Mouse (Mus musculus): ENCODE data around the gene Pdzd2. TPM values are rescaled to one million over a fixed set of nuclear protein-coding genes. Genes with fewer than 3 reads are reported as not detected.
A peak's percentile ranks its signal among the peaks of the same experiment; 100 is the strongest.

Gene Pdzd2
- polyA plus RNA-seq, 1 experiment from 2014 or later = 6.3 TPM

- no peak for DNase-seq (ENCODE audit: low spot score)
These were observed 251.4 kb downstream of the Pdzd2 start for GRCm38 (mm10) chr15:12488316-12488715.

DNA sequence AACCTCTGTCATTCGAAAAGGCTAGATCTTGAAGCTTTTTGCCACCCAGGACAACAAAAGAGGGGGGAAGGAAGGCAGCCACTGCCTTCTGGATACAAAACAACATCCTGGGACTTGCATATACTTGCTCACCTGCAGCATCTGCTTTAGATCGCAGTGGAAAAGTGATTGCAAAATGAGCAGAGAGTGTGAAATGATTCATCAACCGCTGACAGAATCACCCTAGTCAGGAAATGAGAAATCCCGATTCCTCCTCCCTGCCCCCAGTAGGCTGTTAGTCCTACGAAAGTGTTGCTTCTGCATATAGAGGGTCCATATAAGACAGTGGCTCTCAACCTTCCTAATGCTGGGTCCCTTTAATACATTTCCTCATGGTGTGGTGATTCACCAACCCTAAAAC is 258.5 kb downstream of the Pdzd2 start:
- no peak for DNase-seq (ENCODE audit: low spot score)

- DNase-seq (ENCODE audit: low spot score) = no peak
These were observed 259.4 kb downstream of the Pdzd2 start for GRCm38 (mm10) chr15:12480369-12480768.

DNA sequence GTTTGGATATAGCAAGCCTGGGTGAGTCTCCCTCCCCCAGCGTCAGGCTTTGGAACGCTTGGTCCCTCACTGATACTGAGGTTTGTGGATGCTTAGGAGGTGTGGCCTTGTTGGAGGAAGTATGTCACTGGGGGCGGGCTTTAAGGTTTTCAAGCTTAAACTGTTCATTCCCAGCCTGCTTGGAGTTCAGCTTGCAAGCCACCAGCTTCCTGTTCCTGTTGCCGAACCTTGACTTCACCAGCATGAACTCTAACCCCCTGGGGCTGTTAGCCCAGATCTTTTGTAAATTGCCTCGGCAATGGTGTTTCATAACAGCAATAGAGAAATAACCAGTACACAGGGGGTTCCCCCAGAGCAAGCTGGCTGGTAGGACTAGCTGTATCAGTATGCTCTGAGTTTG is 260.4 kb downstream of the Pdzd2 start:
- peak; percentile 48 for DNase-seq (ENCODE audit: low spot score)

DNA sequence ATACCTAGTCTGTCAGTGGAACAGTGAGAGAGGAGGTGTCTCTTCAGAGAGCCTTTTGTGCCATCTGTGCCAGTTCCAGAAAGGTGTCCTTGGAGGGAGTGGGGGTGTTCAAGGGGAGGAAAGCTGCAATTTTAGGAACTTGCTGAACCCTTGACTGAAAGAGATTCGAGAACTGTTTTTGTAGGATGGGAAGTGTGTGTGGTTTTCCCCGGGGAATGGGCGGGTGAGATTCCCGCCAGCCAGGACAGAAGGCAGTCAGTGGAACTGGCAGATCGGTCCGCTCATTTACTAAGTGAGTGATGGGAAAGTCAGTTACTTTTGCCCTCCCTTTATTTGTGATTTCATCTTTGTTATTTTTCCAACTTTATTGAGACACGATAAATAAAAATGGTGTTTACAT is 266.1 kb downstream of the Pdzd2 start:
- DNase-seq (ENCODE audit: low spot score) = no peak

DNA sequence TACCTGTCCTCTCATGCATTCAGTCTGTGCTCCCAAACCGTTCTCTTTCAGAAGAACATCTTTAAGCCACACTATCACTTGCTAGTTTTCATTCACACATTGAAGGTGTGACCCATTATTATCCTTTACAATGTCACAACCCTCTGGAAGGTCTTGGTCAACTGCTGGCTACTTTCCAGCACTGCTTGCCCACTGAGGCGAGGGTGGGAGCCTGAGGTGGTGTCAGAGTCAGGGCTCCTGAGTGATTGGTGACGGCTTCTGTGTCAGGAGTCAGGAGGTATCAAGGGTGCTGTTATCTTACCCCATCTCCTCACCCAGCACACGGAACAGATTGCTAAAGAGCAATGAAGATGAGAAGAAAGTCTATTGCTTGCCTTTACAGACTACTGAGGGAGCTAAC is 267.1 kb downstream of the Pdzd2 start:
- no peak for DNase-seq (ENCODE audit: low spot score)

GRCm38 (mm10) chr15:12470900-12471838 is 268.6 kb downstream of the Pdzd2 start:
- DNase-seq (ENCODE audit: low spot score) = no peak

DNA sequence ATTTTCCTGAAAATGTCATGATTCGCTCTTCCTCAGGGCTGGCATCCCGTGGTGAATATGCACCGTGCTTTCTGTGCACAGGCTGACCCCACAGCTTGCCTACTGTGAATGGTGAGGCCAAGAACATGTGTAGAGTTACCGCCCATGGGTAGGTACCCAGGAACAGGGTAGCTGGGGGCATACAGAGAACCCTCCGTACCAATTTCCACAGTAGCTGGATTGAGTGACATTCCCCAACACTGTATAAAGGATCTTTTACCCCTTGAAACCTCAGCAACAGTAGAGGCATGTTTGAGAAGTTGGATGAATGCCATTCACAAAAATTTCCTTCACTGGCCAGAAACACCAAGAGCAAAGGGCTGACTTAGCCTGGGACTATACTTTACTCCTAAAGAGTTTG is 271.1 kb downstream of the Pdzd2 start:
- no peak for DNase-seq (ENCODE audit: low spot score)

DNA sequence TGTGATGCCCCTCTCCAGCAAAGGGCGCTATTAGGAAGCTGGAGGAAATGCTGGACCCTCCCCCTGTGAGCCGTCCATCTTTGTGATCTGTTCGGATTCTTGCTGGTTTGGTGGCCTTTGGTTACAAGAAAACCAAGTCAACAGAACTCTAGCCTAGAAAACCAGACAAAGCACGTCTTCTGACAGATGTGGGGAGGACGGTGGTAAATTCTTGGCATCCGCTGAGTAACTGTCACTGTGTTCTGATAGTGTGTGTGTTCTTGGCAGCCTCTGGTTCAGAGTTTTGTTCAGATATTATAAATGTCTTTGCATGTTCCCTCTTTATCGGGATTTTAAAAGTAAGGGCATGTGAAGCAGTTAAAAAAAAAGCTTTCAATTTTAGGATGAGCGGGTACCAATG is 274.0 kb downstream of the Pdzd2 start:
- peak; percentile 44 for DNase-seq (ENCODE audit: low spot score)

DNA sequence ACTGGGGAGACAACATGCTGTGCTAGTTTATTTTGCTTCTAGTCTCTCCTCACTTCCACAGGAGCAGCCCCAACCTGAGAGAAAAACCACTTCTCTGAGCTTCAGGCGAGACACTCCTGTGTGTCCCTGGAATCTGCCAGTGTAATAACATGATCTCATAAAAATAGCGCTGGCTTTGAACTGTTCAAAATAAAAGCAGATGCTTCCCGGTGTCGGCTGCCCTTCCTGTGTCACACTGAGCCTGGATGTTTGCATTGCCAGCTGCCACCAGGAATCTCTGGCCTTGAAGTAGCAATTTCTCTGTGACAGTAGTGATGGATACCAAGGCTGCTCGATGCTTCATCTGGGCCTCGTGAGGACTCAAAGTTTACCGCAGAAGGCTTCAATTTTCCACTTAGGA is 282.9 kb downstream of the Pdzd2 start:
- DNase-seq (ENCODE audit: low spot score) = no peak

GRCm38 (mm10) chr15:12453343-12453742 is 286.4 kb downstream of the Pdzd2 start:
- DNase-seq (ENCODE audit: low spot score) = no peak

- peak; percentile 25 for DNase-seq (ENCODE audit: low spot score)
These were observed 287.4 kb downstream of the Pdzd2 start for GRCm38 (mm10) chr15:12452141-12452995.

- DNase-seq (ENCODE audit: low spot score) = no peak
These were observed 288.3 kb downstream of the Pdzd2 start for GRCm38 (mm10) chr15:12451448-12451847.

- no peak for DNase-seq (ENCODE audit: low spot score)
These were observed 288.9 kb downstream of the Pdzd2 start for GRCm38 (mm10) chr15:12450790-12451189.

GRCm38 (mm10) chr15:12449321-12449720 is 290.4 kb downstream of the Pdzd2 start:
- DNase-seq (ENCODE audit: low spot score) = no peak

DNA sequence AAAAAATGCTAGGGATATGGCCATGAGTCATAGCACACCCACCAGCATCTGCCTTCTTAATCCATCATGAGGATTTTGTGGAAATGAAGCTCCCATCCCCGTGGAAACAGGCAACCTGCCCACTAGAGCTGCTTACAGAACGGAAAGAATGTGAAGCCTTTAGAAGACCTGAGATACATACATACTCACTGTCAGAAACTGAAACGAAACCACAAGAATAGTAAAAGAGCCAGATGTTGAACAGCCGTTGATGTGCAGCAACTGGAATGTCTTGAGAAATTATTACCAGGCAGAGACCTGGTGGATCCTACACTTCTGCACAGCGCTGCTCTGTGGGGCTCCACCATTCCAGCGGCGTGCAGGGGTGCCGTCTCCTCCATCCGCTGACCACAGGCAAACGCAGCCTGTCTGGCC is 292.7 kb downstream of the Pdzd2 start:
- DNase-seq (ENCODE audit: low spot score) = peak; percentile 52

GRCm38 (mm10) chr15:12444551-12444950 is 295.2 kb downstream of the Pdzd2 start:
- no peak for DNase-seq (ENCODE audit: low spot score)

DNA sequence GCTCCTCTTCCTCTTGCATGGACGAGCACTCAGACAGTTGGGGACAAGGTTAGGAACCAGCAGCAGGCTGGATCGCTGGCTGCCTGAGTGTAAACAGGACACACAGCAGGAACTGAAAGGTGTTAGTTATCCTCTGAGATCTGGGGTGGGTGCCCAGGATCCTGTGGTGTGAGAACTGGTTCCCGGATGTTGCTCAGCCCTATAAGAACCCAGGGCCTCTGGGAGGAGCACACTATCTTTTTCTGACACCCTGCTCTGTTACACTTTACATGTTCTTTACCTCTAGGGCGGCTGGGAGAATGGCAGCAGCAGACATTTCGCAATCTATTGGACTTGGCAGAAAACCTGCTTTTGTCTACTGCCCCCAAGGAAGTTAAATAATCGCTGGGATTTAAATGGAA is 300.4 kb downstream of the Pdzd2 start:
- peak; percentile 68 for DNase-seq (ENCODE audit: low spot score)

DNA sequence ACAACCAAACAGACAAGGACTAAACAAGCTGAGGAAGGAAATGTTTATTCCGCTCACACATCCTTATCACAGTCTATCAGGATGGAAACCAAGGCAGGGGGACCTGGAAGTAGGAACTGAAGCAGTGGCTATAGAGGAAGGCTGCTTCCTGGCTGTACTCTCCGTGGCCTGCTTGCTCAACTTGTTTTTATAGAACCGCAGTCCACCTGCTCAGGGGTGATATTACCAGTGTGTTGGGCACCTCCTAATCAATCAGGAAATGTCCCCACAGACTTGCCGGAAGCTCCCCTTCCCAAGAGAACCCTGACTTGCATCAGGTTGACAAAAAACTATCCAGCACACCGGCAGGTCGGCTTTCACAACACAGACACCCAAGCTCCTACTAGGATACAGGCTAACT is 301.0 kb downstream of the Pdzd2 start:
- DNase-seq (ENCODE audit: low spot score) = no peak

DNA sequence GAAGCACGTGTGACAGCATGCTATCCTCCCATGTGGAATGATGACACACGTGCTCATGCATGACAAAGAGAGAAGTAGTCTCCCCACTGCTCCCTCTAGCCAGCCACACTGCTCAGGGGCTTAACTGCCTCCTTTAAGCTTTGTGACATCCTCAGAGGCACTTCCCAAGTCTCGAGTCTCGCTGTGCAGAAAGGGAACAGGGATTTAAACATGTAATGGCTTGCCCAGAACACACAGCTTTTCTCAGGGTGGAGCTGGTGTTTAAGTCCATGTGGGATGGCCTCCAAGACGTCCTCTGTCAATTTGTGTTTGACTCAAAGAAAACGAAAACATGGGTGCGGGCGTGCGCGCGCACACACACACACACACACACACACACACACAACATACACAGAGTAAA is 301.6 kb downstream of the Pdzd2 start:
- DNase-seq (ENCODE audit: low spot score) = no peak

GRCm38 (mm10) chr15:12435910-12436309 is 303.8 kb downstream of the Pdzd2 start:
- peak; percentile 81 for DNase-seq (ENCODE audit: low spot score)

GRCm38 (mm10) chr15:12433893-12434599 is 305.7 kb downstream of the Pdzd2 start:
- DNase-seq (ENCODE audit: low spot score) = no peak
